Mouse (Mus musculus) cerebellum, postnatal 4 days (tissue): Measurements from ENCODE around the gene Bnip3.

Source experiments
- DNase-seq, 2 experiments: peaks; one replicate each; pipeline ENCODE4 v3.0.0; 2022; ENCODE audit warnings: low spot score in 2 of 2, mixed read lengths in 1 of 2

The Bnip3 gene

GRCm38 (mm10) chr7:138845111-138845510 is 64.2 kb downstream of the Bnip3 start:
- no peak for DNase-seq

- DNase-seq, result no peak
Observed at GRCm38 (mm10) chr7:138843421-138843820, 65.9 kb downstream of the Bnip3 start.

GRCm38 (mm10) chr7:138841436-138842151 is 67.7 kb downstream of the Bnip3 start:
- DNase-seq, result no peak
